Mouse (Mus musculus): ENCODE measurements at regions not wholly inside any gene's neighbourhood (a gene's known extent, or its start where the extent isn't known, plus 50 kb on each side); places are given as distances from the start of the nearest gene placed in this dataset.
"Not testable (repeated sequence)": the region's sequence is repeated elsewhere in the genome, so short reads cannot be mapped to it uniquely, and the experiment has no call there.

DNA sequence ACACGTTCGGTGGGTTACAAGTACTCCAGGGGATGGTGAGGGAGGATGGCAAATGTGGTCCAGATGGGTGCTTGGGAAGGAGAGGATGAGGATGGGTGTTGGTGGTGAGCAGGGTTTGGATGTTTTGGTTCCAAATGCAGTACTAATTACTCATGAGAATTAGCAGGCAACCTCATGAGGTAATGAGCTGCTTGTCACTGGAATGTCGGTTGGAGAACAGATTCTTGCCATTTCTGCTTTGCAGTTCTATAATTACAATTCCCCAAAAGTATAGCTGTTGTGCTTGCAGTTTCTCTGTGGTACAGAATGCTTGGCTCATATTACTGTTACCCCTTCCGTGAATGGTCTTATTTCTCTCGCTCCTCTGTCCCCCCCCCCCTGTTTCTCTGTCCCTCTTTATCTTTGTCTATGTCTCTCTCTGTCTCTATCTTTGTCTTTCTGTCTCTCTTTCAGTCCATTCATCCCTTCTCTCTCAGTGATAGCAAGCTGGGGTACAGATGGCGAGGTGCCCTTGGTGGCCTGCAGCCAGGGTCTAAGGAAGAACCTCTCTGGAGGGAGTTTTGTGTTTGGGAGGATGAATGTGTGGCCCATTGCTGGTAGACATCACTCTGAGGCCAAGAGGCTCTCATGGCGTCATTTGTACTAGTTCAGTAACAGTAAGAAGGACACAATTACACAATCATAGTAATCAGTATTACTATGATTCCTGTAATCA lies 232.5 kb downstream of the Enc1 start:
- TF ChIP-seq POLR2A (IDR thresholded peaks at IDR 0.05; ENCODE audit: low read depth, low read length): no peak
- no peak for TF ChIP-seq CTCF (conservative IDR thresholded peaks at IDR 0.05; ENCODE audit: insufficient read depth, insufficient read length, low read depth, low read length)
- H3K27ac ChIP-seq (ENCODE audit: insufficient read depth, low read depth, low read length): no peak overlapping the region
- DNase-seq: no peak
- no peak overlapping the region for H3K4me3 ChIP-seq (ENCODE audit: insufficient read depth, low read depth, low read length)
- 94% methylated on average over 7 of the region's 7 CpGs for WGBS
- H3K27me3 ChIP-seq (replicated peaks; ENCODE audit: control insufficient read depth, insufficient read depth, low read length): no peaks in the 10 kb centered on the region
- no peaks in the 10 kb centered on the region for H3K4me1 ChIP-seq (ENCODE audit: control insufficient read depth, insufficient read depth, low read length)
- no peaks in the 10 kb centered on the region for H3K36me3 ChIP-seq (ENCODE audit: control insufficient read depth, insufficient read depth, low read length)

DNA sequence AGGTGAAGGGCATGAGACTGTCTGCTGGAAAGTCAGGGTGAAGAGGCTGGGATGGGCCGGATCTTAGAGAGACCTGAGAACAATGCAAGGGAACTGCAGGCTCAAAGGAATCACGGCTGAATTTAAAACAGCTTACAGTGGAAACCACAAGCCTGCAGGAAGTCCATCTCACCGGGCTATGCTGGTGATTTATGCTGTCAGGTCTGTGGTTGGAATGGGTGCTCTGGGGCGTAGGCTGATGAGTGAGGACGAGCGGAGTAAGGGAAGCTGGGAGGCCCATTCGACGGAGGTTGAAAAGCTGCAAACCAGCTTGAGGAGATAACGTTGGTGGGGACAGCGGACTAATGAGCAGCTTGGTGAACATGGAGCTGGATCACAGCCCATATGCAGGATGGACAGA lies 229.1 kb downstream of the Enc1 start:
- Histone ChIP-seq H3K4me1 (ENCODE audit: control insufficient read depth, insufficient read depth, low read length) (no peaks in the 10 kb centered on the region), H3K36me3 (ENCODE audit: control insufficient read depth, insufficient read depth, low read length) (no peaks in the 10 kb centered on the region), H3K4me3 (ENCODE audit: insufficient read depth, low read depth, low read length) (no peak overlapping the region), H3K27me3 (replicated peaks; ENCODE audit: control insufficient read depth, insufficient read depth, low read length) (no peaks in the 10 kb centered on the region; the same call in 1 of the 2 replicates), H3K27ac (ENCODE audit: insufficient read depth, low read depth, low read length) (no peak overlapping the region)
- WGBS: 46% methylated on average over 10 of the region's 10 CpGs
- TF ChIP-seq POLR2A (IDR thresholded peaks at IDR 0.05; ENCODE audit: low read depth, low read length) (no peak), CTCF (conservative IDR thresholded peaks at IDR 0.05; ENCODE audit: insufficient read depth, insufficient read length, low read depth, low read length) (no peak)
- DNase-seq: peak; percentile 20

DNA sequence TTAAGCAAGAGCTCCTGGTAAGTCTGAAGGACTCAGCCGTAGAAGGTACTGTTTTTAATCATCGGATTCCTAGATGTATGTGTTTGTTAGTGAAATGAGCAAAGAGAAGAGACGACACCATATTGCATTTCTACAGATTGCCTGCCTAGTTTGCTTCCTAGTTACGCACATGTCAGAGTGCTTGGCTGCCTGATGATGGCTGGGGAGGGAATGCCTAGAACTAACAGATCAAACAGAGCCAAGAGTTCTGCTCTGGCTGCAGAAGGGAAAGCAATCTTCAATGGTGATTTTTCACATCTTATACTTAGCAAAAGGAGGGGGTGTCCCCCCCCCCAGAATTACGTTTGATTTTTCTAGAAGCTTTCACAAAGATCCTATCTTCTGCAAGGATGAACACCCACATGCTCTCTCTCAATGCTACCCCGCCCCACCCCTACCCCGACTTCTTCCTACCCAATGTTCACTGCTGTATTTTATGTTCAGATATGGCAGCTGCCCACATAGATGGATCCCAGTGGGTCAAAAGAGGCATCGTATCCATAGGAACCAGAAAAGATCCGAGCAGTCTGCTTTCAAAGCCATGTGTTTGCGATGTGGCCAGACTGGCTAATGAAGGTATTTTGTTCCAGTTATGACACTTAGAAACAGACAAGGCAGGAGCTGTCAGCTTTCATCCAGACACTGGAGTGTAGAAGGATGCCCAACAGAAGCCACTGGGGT lies 228.1 kb downstream of the Enc1 start:
- DNase-seq: no peak
- Histone ChIP-seq H3K4me3 (ENCODE audit: insufficient read depth, low read depth, low read length) (no peak overlapping the region), H3K4me1 (ENCODE audit: control insufficient read depth, insufficient read depth, low read length) (no peaks in the 10 kb centered on the region), H3K36me3 (ENCODE audit: control insufficient read depth, insufficient read depth, low read length) (no peaks in the 10 kb centered on the region), H3K27me3 (replicated peaks; ENCODE audit: control insufficient read depth, insufficient read depth, low read length) (no peaks in the 10 kb centered on the region; the same call in 1 of the 2 replicates), H3K27ac (ENCODE audit: insufficient read depth, low read depth, low read length) (no peak overlapping the region)
- WGBS: 94% methylated on average over 10 of the region's 10 CpGs
- no peak for TF ChIP-seq POLR2A (IDR thresholded peaks at IDR 0.05; ENCODE audit: low read depth, low read length)
- TF ChIP-seq CTCF (conservative IDR thresholded peaks at IDR 0.05; ENCODE audit: insufficient read depth, insufficient read length, low read depth, low read length): no peak

GRCm38 (mm10) chr13:97466585-97466984 lies 225.7 kb downstream of the Enc1 start:
- not testable (repeated sequence) for H3K36me3 ChIP-seq (ENCODE audit: control insufficient read depth, insufficient read depth, low read length); H3K4me1 ChIP-seq (ENCODE audit: control insufficient read depth, insufficient read depth, low read length); DNase-seq; H3K4me3 ChIP-seq (ENCODE audit: insufficient read depth, low read depth, low read length); H3K27me3 ChIP-seq (replicated peaks; ENCODE audit: control insufficient read depth, insufficient read depth, low read length); H3K27ac ChIP-seq (ENCODE audit: insufficient read depth, low read depth, low read length)
- WGBS: 92% methylated on average over 1 of the region's 1 CpGs

DNA sequence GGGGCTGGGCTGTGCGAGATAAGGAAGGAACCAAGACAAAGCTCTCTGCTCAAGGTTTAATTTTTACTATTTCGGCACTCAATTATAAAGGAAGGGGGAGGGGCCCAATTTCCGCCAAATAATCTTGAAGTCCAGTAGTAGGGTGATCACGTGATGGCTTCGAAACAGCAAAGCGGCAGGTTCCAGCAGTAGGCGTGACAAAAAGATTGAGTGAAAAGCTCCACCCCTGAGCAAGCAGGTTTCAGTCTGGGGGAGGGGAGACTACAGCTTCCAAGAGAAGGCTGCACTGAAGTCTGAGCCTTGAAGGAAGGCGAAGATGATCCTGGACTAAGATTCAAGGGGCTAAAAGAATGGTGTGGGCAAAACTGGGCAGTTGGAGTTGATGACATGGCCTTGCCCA lies 222.9 kb downstream of the Enc1 start:
- Histone ChIP-seq H3K36me3 (ENCODE audit: control insufficient read depth, insufficient read depth, low read length) (no peaks in the 10 kb centered on the region), H3K4me3 (ENCODE audit: insufficient read depth, low read depth, low read length) (no peak overlapping the region), H3K4me1 (ENCODE audit: control insufficient read depth, insufficient read depth, low read length) (no peaks in the 10 kb centered on the region), H3K27ac (ENCODE audit: insufficient read depth, low read depth, low read length) (no peak overlapping the region), H3K27me3 (replicated peaks; ENCODE audit: control insufficient read depth, insufficient read depth, low read length) (no peaks in the 10 kb centered on the region; the same call in 1 of the 2 replicates)
- WGBS: 87% methylated on average over 8 of the region's 8 CpGs
- no peak for TF ChIP-seq POLR2A (IDR thresholded peaks at IDR 0.05; ENCODE audit: low read depth, low read length)
- no peak for TF ChIP-seq CTCF (conservative IDR thresholded peaks at IDR 0.05; ENCODE audit: insufficient read depth, insufficient read length, low read depth, low read length)
- DNase-seq: no peak

GRCm38 (mm10) chr13:97462884-97463235 lies 222.0 kb downstream of the Enc1 start:
- no peaks in the 10 kb centered on the region; the same call in 1 of the 2 replicates for H3K27me3 ChIP-seq (replicated peaks; ENCODE audit: control insufficient read depth, insufficient read depth, low read length)
- TF ChIP-seq POLR2A (IDR thresholded peaks at IDR 0.05; ENCODE audit: low read depth, low read length) (no peak), CTCF (conservative IDR thresholded peaks at IDR 0.05; ENCODE audit: insufficient read depth, insufficient read length, low read depth, low read length) (no peak)
- H3K36me3 ChIP-seq (ENCODE audit: control insufficient read depth, insufficient read depth, low read length): no peaks in the 10 kb centered on the region
- H3K27ac ChIP-seq (ENCODE audit: insufficient read depth, low read depth, low read length): no peak overlapping the region
- H3K4me1 ChIP-seq (ENCODE audit: control insufficient read depth, insufficient read depth, low read length): no peaks in the 10 kb centered on the region
- WGBS: 89% methylated on average over 2 of the region's 2 CpGs
- H3K4me3 ChIP-seq (ENCODE audit: insufficient read depth, low read depth, low read length): no peak overlapping the region
- no peak for DNase-seq

- TF ChIP-seq POLR2A (IDR thresholded peaks at IDR 0.05; ENCODE audit: low read depth, low read length) (no peak), CTCF (conservative IDR thresholded peaks at IDR 0.05; ENCODE audit: insufficient read depth, insufficient read length, low read depth, low read length) (no peak)
- H3K4me3 ChIP-seq (ENCODE audit: insufficient read depth, low read depth, low read length): no peak overlapping the region
- 73% methylated on average over 13 of the region's 13 CpGs for WGBS
- no peaks in the 10 kb centered on the region for H3K4me1 ChIP-seq (ENCODE audit: control insufficient read depth, insufficient read depth, low read length)
- no peak overlapping the region; the same call in 1 of the 2 replicates for H3K27ac ChIP-seq (ENCODE audit: insufficient read depth, low read depth, low read length)
- no peaks in the 10 kb centered on the region; the same call in 1 of the 2 replicates for H3K27me3 ChIP-seq (replicated peaks; ENCODE audit: control insufficient read depth, insufficient read depth, low read length)
- H3K36me3 ChIP-seq (ENCODE audit: control insufficient read depth, insufficient read depth, low read length): no peaks in the 10 kb centered on the region
- DNase-seq: no peak
Observed at GRCm38 (mm10) chr13:97462110-97462883, 221.4 kb downstream of the Enc1 start.
